Mouse (Mus musculus) G1E (cell line): ENCODE measurements around the gene Grifin. TPM values are rescaled to one million over a fixed set of nuclear protein-coding genes. Genes with fewer than 3 reads are reported as not detected.

ENCODE experiments used
- ATAC-seq: 2 replicates; pipeline ENCODE4 v1.8.0; 2016; ENCODE audit warnings: mild to moderate bottlenecking; ENCODE audit not compliant: insufficient number of reproducible peaks, poor library complexity, low FRiP score, severe bottlenecking; ENCODE audit errors: extremely low read depth
- DNase-seq: peaks from one replicate; pipeline ENCODE4 v3.0.0; 2012; ENCODE audit warnings: low spot score
- H3K27me3 ChIP-seq: 2 replicates; pipeline ENCODE4 v1.6.1; 2012; ENCODE audit warnings: mild to moderate bottlenecking, low read length, inconsistent platforms; ENCODE audit not compliant: insufficient read depth
- H3K36me3 ChIP-seq: replicated peaks from 2 replicates; pipeline ENCODE3; 2012; ENCODE audit warnings: mild to moderate bottlenecking, inconsistent platforms
- H3K4me1 ChIP-seq: 2 replicates; pipeline ENCODE4 v1.6.1; 2012; ENCODE audit warnings: low read depth, low read length, inconsistent platforms, mixed read lengths; ENCODE audit not compliant: insufficient read depth
- H3K4me3 ChIP-seq: 2 replicates; pipeline ENCODE4 v1.5.1; 2012; ENCODE audit warnings: low read depth, mild to moderate bottlenecking, inconsistent platforms, low read length, moderate library complexity, mixed read lengths
- H3K9me3 ChIP-seq: replicated peaks from 2 replicates; pipeline ENCODE4 v1.6.1; 2012; ENCODE audit warnings: inconsistent platforms
- CTCF ChIP-seq: IDR thresholded peaks from 2 replicates; pipeline ENCODE4 v1.5.1; 2012; ENCODE audit warnings: low read depth, low read length, inconsistent platforms, mixed read lengths
- GATA1 ChIP-seq: IDR thresholded peaks from 2 replicates; pipeline ENCODE4 v1.6.1; 2012; ENCODE audit warnings: borderline replicate concordance, low read length, inconsistent platforms, mixed read lengths
- GATA2 ChIP-seq: IDR thresholded peaks from 2 replicates; pipeline ENCODE4 v1.6.1; 2012; ENCODE audit warnings: low read depth, low read length, inconsistent platforms, borderline replicate concordance
- POLR2AphosphoS5 ChIP-seq: IDR thresholded peaks from 2 replicates; pipeline ENCODE4 v1.6.1; 2012; ENCODE audit warnings: low read depth, low read length, inconsistent platforms; ENCODE audit not compliant: insufficient replicate concordance
- TAL1 ChIP-seq: conservative IDR thresholded peaks from 2 replicates; pipeline ENCODE4 v1.6.1; 2012; ENCODE audit warnings: low read depth, low read length, inconsistent platforms, mixed read lengths
- polyA plus RNA-seq: library from polyadenylated mRNA; stranded (reverse); fragments of >175 nt; gene quantifications from 2 replicates; pipeline ENCODE4 v1.2.3, GENCODE M21; 2012
- total RNA-seq, 2 experiments: library from RNA; stranded (forward) in 1 of 2; stranded (reverse) in 1 of 2; fragments of 200-1000 nt in 1 of 2; fragments of >200 nt in 1 of 2; fragmentation: Nextera tagmentation in 1 of 2; gene quantifications; 2 replicates each; pipeline ENCODE4 v1.2.3; 2014 to 2017

Grifin gene
- total and polyA plus RNA-seq, 3 experiments: not detected

DNA sequence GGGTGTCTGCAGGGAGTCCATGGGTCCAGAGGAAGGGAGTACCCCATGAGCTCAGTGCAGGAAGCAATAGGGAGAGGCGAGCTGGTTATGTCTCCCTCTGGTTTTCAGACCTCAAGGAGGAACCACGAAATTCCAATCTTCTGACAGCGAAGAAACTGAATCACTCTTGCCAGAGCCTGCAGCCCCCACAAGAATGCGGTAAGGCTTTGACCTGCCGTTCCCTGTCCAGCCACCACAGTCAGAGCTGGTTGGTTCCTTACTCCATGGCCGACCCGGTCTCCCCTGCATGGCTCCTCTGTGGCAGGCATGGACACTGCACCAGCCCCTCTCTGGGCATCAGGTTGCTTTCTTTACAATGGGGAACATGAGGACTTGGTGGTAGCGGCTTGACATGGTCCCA is 39.5 kb upstream of the Grifin start:
- no peak for ATAC-seq
- peaks cover 31% of the 10 kb centered on the region for H3K4me1 ChIP-seq

DNA sequence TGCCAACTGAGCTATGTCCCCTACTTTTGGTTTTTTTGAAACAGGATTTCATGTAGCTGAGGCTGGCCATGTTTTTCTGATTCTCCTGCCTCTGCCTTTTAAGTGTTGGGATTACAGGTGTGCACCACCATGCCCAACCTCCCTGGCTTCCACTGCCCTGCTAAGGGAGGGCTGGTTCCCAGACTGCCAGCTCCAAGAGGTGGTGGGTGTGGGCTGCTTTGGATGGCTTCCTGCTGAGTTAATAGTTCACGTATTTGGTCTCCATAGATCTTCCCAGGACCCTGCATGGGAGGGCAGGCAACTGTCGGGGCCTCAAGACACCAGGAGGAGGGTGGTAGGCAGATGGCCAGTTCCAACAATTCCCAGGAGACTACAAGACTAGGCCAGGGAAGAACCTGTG is 37.7 kb upstream of the Grifin start:
- H3K9me3 ChIP-seq: peaks cover 13% of the 10 kb centered on the region
- DNase-seq: no peak

More for the DNA sequence above, 39.5 kb upstream of the Grifin start:
- H3K4me3 ChIP-seq: no peak overlapping the region
- H3K27me3 ChIP-seq: peaks cover 77% of the 10 kb centered on the region
- peaks cover 17% of the 10 kb centered on the region for H3K9me3 ChIP-seq
- H3K36me3 ChIP-seq: no peaks in the 10 kb centered on the region
- TF ChIP-seq GATA2 (no peak), CTCF (no peak), GATA1 (no peak), POLR2AphosphoS5 (no peak)
- no peak for DNase-seq

DNA sequence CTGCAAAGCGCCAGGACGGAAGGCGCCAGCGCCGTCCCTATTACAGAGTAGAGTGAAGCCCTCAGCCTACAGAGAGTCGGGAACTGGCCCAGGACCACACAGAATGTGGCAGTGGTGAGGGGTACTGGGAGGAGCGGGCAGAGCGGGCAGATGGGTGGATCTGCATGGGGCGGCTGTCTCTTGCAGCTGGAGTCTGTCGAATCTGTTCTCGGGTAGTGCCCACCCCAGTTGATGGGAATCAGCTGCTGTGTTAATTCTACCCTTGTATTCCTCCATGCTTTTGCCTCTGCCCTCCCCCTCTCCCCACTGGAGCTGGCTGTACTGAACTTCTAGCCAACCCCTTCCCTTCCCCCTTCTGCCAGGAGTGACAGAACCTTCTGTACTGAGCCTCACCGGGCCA is 36.8 kb upstream of the Grifin start:
- no peaks in the 10 kb centered on the region for H3K36me3 ChIP-seq
- DNase-seq (no peak), ATAC-seq (no peak)
- peaks cover 5% of the 10 kb centered on the region for H3K9me3 ChIP-seq
- peaks cover 83% of the 10 kb centered on the region for H3K27me3 ChIP-seq
- TF ChIP-seq POLR2AphosphoS5 (no peak), GATA1 (no peak), CTCF (no peak), TAL1 (no peak), GATA2 (no peak)
- H3K4me1 ChIP-seq: peaks cover 13% of the 10 kb centered on the region
- H3K4me3 ChIP-seq: no peak overlapping the region

More for the DNA sequence above, 37.7 kb upstream of the Grifin start:
- Histone ChIP-seq H3K27me3 (peaks cover 83% of the 10 kb centered on the region), H3K4me3 (no peak overlapping the region), H3K36me3 (no peaks in the 10 kb centered on the region), H3K4me1 (peaks cover 14% of the 10 kb centered on the region)
- TF ChIP-seq TAL1: no peak
- no peak for TF ChIP-seq GATA2
- no peak for TF ChIP-seq POLR2AphosphoS5
- TF ChIP-seq GATA1: no peak
- no peak for TF ChIP-seq CTCF
- ATAC-seq: no peak

DNA sequence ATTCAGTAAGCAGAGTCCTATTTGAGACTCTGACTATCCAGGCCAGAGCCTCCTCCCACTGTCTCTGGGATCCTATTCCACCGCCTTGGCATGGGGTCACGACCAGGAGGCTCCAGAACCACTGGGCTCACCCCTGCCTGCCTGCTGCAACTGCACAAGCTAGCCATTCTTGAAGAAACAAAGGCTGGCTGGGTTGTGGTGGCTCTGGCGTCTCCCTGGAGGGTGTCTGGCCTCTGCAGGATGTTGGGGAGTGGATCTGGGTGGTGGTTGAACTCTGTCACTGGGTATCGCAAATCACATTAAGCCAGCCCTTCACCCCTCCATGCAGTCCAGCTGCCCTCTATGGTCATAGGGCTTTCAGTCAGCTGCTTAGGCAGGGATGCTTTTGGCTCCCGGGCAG is 35.1 kb upstream of the Grifin start:
- H3K4me1 ChIP-seq: peaks cover 15% of the 10 kb centered on the region

DNA sequence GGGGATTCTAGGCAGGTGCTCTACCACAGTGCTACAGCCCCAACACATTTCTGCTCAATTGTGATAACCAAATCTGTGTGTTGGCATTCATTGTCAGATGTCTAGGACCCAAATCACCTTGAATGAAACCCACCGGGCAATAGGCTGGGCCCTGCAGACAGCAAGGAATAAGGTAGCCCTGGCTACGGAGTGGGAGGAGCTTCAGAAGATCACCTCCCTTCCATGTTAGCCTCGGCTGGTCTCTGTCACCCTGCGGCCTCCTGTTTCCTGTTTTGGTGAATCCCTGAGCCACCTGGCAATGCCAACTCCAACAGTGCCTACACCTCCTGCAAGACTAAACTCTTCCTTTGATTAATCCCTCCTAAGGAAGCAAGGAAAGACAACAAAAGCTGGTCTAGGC is 32.9 kb upstream of the Grifin start:
- Histone ChIP-seq H3K4me3 (no peak overlapping the region), H3K27me3 (peaks cover 75% of the 10 kb centered on the region), H3K36me3 (no peaks in the 10 kb centered on the region), H3K9me3 (no peaks in the 10 kb centered on the region), H3K4me1 (peaks cover 17% of the 10 kb centered on the region)
- TF ChIP-seq GATA2 (no peak), POLR2AphosphoS5 (no peak), CTCF (no peak), TAL1 (no peak), GATA1 (no peak)
- no peak for DNase-seq
- no peak for ATAC-seq

More for the DNA sequence above, 35.1 kb upstream of the Grifin start:
- Histone ChIP-seq H3K4me3 (no peak overlapping the region), H3K27me3 (peaks cover 80% of the 10 kb centered on the region), H3K9me3 (no peaks in the 10 kb centered on the region), H3K36me3 (no peaks in the 10 kb centered on the region)
- DNase-seq (no peak), ATAC-seq (no peak)
- TF ChIP-seq POLR2AphosphoS5 (no peak), GATA1 (no peak), GATA2 (no peak), CTCF (no peak), TAL1 (no peak)

DNA sequence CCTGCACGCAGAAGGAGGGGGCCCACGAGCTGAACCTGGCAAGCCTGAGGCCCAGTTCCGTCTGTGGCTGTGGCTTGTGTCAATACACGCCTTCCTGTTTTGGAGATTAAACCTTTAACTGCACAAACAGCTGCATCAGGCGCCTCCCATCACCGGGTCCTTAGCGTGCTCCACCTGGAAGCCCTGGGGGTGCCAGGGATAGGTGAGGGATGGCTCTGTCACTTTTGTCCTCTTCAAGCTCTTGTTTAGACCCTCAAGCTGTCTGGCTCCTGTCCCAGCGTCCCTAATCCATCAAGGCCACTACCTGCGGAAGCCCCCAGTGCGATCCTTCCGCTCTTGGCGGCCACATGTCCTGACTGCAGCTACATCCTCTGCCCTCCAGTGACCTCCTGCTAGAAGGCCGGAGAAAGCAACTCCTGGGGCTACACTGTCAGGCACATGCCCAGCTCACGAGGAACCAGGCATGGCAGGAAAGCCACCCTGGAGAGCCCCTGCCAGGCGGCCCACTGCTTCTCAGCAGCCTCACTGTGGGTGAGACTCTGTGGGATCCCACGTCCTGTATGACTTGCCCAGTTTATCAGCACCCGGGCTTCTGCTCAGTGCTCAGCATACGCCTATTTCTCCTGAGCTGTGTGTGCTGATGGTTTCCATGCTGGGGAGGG is 32.2 kb upstream of the Grifin start:
- H3K9me3 ChIP-seq: no peaks in the 10 kb centered on the region
- ATAC-seq: peak; percentile 70
- peak; percentile 37 for DNase-seq
- H3K4me1 ChIP-seq: peaks cover 17% of the 10 kb centered on the region
- H3K27me3 ChIP-seq: peaks cover 73% of the 10 kb centered on the region
- H3K4me3 ChIP-seq: no peak overlapping the region
- no peaks in the 10 kb centered on the region for H3K36me3 ChIP-seq
- TF ChIP-seq POLR2AphosphoS5 (no peak), TAL1 (no peak), CTCF (no peak), GATA2 (no peak), GATA1 (no peak)
